Mouse (Mus musculus) neural tube, embryonic 11.5 days (tissue): ENCODE data around the gene 4933428G20Rik. TPM values are rescaled to one million over a fixed set of nuclear protein-coding genes. Genes with fewer than 3 reads are reported as not detected.

Experiments used
- ATAC-seq: fragments of 200-750 bp; cut with Nextera tagmentation; 2 replicates; pipeline ENCODE4 v1.8.0; 2017; ENCODE audit warnings: moderate number of reproducible peaks, mild to moderate bottlenecking, moderate TSS enrichment, moderate library complexity; ENCODE audit not compliant: insufficient read depth, low FRiP score, low TSS enrichment
- DNase-seq: peaks from one replicate; pipeline ENCODE4 v3.0.0-alpha.2; 2015; ENCODE audit warnings: low spot score
- H3K27ac ChIP-seq: fragments of 300-500 bp; sonication (generic); 2 replicates; pipeline ENCODE4 v1.5.1; 2014; ENCODE audit warnings: low read depth, mild to moderate bottlenecking, low read length
- H3K27me3 ChIP-seq: fragments of 300-500 bp; sonication (generic); 2 replicates; pipeline ENCODE4 v1.6.1; 2014; ENCODE audit warnings: mild to moderate bottlenecking, low read length, mixed read lengths; ENCODE audit not compliant: control insufficient read depth, insufficient read depth
- H3K36me3 ChIP-seq: fragments of 300-500 bp; sonication (generic); 2 replicates; pipeline ENCODE4 v1.6.1; 2014; ENCODE audit warnings: mild to moderate bottlenecking, low read length, moderate library complexity, mixed read lengths; ENCODE audit not compliant: control insufficient read depth, insufficient read depth
- H3K4me1 ChIP-seq: fragments of 300-500 bp; sonication (generic); 2 replicates; pipeline ENCODE4 v1.6.1; 2014; ENCODE audit warnings: low read length, mixed read lengths; ENCODE audit not compliant: control insufficient read depth, insufficient read depth
- H3K4me2 ChIP-seq: fragments of 300-500 bp; sonication (generic); 2 replicates; pipeline ENCODE4 v1.6.1; 2014; ENCODE audit warnings: low read depth, mild to moderate bottlenecking, moderate library complexity
- H3K4me3 ChIP-seq: fragments of 300-500 bp; sonication (generic); 2 replicates; pipeline ENCODE4 v1.5.1; 2014; ENCODE audit warnings: low read depth, low read length
- H3K9ac ChIP-seq: fragments of 300-500 bp; sonication (generic); 2 replicates; pipeline ENCODE4 v1.6.1; 2014; ENCODE audit warnings: mild to moderate bottlenecking, low read length
- H3K9me3 ChIP-seq: fragments of 300-500 bp; sonication (generic); 2 replicates; pipeline ENCODE4 v1.6.1; 2016; ENCODE audit warnings: low read length; ENCODE audit not compliant: control insufficient read depth
- WGBS: fragments of 180-500 bp; shearing (Covaris S2); extraction: QIAGEN DNeasy Blood & Tissue Kit; methylation state at CpG from one replicate; pipeline ENCODE4 v1.1.7; 2014; 5-methylcytosine and 5-hydroxymethylcytosine counted together
- polyA plus RNA-seq: library from polyadenylated mRNA; unstranded; fragments of >200 nt; fragmentation: Nextera tagmentation; extraction: Ambion mirVana; gene quantifications from 2 replicates; pipeline ENCODE4 v1.2.1, GENCODE M21; 2014

The 4933428G20Rik gene
- polyA plus RNA-seq, 1 experiment from 2014 or later, result not detected

DNA sequence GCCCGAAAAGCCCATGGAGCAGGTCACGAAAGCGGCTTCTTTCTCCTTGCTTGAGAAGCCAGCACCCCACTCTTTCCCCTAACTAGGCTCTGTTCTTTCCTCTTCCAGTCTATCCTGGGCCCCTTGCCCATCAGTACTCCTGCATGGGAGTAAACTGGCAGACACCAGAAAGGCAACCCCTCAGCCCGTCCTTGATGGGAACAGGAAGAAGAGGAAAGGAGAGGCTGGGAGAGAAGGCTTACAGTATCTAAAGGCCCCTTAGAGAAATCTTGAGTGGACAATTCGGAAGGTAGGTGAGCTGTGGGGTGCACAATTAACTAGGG is 35.1 kb upstream of the 4933428G20Rik start:
- ATAC-seq, result no peak
- Histone ChIP-seq H3K27ac (no peak overlapping the region), H3K9me3 (no peaks in the 10 kb centered on the region), H3K9ac (no peak overlapping the region), H3K27me3 (peaks cover 65% of the 10 kb centered on the region), H3K36me3 (no peaks in the 10 kb centered on the region), H3K4me3 (peak overlapping the region; percentile 17), H3K4me1 (peaks cover 34% of the 10 kb centered on the region), H3K4me2 (no peak overlapping the region)
- WGBS, result 24% methylated on average over 5 of the region's 5 CpGs
- no peak for DNase-seq

DNA sequence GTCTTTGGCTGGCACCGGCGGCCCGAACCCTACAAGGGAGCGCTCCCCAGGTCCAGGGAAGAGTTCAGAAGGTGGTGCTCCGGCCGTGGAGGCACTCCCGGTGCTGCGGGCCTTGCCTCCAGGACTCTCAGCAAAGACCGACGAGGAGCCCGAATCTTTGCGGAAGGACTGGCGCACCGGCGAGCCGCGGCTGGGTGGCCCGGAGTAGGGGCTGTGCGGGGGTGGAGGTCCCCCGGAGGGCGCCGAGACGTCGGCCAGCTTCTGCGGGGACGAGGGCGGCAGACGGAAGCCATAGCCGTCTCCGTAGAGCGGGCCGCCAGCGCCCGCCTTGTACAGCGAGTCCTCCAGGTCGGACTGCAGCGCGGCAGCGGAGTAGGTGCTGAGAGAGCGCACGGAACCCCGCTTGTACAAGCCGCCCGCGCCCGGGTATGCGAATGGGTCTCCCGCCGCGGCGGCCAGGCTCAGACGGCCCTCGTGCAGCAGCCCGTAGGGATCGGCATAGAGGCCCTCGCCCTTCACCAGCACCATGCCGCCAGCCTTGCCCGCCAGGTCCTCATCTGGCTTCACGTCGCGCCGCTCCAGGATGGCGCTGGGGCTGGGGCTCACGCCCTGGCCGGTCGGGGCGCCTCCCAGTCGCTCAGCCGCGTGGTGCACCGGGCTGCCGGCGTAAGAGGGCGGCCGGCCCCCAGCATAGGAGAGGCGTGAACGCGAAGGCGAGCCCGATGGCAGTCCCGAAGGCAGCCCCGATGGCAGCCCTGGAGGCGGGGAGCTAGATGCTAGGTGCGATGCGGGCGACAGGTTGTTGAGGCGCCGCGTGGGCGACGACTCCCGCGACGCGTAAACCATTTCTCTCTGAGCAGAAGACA is 34.5 kb upstream of the 4933428G20Rik start:
- Histone ChIP-seq H3K4me3 (peak overlapping the region; percentile 17), H3K27ac (no peak overlapping the region), H3K4me2 (peak overlapping the region; percentile 29), H3K4me1 (peaks cover 34% of the 10 kb centered on the region), H3K27me3 (peaks cover 65% of the 10 kb centered on the region), H3K9ac (no peak overlapping the region), H3K36me3 (no peaks in the 10 kb centered on the region), H3K9me3 (no peaks in the 10 kb centered on the region)
- DNase-seq (no peak), ATAC-seq (no peak)
- WGBS, result 1% methylated on average over 91 of the region's 95 CpGs

DNA sequence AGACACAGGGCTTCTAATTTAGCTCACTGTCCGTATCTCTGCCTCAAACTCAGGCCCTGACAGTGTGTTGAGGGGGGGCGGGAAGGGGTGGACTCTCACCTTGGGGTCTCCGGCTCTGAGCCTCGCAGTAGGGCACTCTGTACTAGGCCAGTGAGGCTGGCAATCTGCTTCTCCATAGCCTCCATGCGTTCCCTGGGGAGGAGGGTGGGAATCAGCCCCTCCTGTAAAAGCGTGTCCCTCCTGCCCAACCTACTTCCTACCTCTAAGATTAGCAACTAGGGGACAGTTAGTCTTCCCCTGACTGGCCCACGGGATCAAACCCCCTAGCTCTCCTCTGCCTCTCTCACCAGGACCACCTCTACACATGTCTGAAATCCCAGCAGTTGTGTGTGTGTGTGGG is 33.5 kb upstream of the 4933428G20Rik start:
- H3K27ac ChIP-seq, result no peak overlapping the region
- no peak overlapping the region for H3K4me3 ChIP-seq
- no peak overlapping the region for H3K9ac ChIP-seq
- H3K4me1 ChIP-seq, result peaks cover 34% of the 10 kb centered on the region
- H3K4me2 ChIP-seq, result no peak overlapping the region
- no peaks in the 10 kb centered on the region for H3K9me3 ChIP-seq
- no peaks in the 10 kb centered on the region for H3K36me3 ChIP-seq
- 13% methylated on average over 7 of the region's 7 CpGs for WGBS
- H3K27me3 ChIP-seq, result peaks cover 65% of the 10 kb centered on the region
- DNase-seq (no peak), ATAC-seq (no peak)

DNA sequence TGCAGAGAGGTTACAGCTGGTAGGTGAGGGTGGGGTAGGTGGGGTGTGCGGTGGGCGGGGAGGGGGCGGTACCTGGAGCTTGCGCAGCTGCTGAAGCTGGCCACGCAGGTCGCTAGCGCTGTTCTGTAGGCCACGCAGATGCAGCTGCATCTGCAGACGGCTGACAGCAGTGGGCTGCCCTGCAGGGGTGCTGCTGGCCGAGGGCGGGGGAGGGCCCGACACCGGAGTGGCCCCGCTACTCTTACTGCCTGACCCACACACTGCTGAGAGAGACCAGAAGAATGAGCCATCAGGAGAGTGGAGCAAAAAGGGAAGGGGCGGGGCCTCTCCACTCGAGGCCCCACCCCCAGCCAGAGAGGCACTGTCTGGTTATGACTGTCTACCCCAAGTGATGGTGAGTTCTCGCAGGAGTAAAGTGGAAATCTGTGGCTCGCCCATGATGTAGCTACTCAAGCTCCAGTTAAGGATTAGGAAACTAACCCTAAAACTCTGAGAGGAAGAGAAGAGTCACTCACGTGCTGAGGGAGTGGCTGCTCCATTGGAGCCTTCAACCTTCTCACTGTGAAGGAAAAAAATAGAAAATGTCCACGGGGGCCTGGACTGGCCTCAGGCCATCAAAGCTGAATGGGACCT is 32.9 kb upstream of the 4933428G20Rik start:
- peak; percentile 47; the same call in 1 of the 2 replicates for ATAC-seq
- Histone ChIP-seq H3K4me3 (peak overlapping the region; percentile 15), H3K4me1 (peaks cover 34% of the 10 kb centered on the region), H3K27me3 (peaks cover 62% of the 10 kb centered on the region), H3K9me3 (no peaks in the 10 kb centered on the region), H3K27ac (no peak overlapping the region), H3K4me2 (peak overlapping the region; percentile 32), H3K36me3 (no peaks in the 10 kb centered on the region), H3K9ac (no peak overlapping the region)
- no peak for DNase-seq
- 5% methylated on average over 20 of the region's 20 CpGs for WGBS

DNA sequence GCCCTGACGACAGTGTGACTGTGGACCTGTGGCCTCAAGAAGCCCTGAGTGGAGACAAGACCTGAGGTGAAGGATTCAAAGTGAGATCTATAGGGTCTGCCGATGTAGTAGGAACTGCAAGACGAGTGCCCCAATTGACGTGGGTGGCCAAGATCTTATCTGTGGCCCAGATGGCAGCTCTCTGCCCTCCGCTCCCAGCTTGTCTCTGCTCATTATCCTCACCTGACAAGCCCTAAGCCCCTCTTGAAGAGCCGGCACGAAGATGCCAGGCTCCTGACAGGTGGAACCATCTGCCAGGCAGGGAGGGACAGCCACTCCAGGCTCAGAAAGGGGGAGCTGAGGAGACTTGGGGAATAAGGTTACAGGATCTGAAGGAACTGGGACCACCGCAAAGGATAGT is 32.2 kb upstream of the 4933428G20Rik start:
- Histone ChIP-seq H3K9ac (no peak overlapping the region), H3K36me3 (no peaks in the 10 kb centered on the region), H3K4me3 (no peak overlapping the region), H3K27ac (no peak overlapping the region), H3K4me1 (peaks cover 30% of the 10 kb centered on the region), H3K9me3 (no peaks in the 10 kb centered on the region), H3K27me3 (peaks cover 54% of the 10 kb centered on the region), H3K4me2 (peak overlapping the region; percentile 87)
- WGBS, result 30% methylated on average over 8 of the region's 8 CpGs
- no peak for ATAC-seq
- no peak for DNase-seq

DNA sequence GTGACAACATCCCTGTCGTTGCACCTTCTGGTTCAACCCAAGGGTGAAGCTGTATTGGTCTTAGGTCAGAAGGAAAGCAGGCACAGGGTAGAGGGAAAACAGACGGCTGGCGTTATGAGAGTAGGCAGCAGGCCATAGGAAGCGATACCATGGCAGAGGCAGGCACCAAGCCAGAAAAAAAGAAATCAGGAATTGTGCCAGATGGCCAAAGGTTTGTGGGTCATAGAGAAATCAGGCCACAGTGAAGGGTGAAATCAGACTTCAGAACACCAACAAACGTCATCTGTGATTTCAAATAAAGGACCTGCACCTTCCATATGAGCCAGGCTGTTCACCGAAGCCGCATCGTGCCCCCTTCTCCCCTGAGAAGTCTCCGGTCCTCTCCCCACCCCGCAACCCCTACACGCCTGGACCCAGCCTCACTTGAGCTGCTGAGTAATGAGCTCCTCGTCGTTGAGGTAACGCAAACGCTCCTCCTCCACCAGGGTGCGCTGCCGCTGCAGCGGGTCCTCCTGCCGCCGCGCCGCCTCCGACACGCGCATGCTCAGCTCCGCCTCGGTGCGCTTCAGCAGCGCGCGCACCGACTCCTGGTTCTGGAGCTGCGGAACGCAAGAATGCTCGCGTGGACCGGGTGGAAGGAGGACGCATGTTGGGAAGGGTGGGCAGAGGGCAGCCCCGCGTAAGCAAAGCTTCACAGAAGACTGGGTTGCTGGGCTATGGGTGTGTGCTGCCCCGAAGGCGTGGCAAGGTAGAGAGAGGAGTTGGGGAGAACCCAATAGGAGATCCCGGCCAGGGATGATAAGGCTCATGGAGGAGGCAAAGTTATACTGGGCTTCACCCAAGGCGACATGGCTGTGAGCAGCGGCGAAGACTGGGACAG is 31.5 kb upstream of the 4933428G20Rik start:
- peak; percentile 93 for DNase-seq
- Histone ChIP-seq H3K36me3 (no peaks in the 10 kb centered on the region), H3K27me3 (peaks cover 47% of the 10 kb centered on the region), H3K4me1 (peaks cover 25% of the 10 kb centered on the region), H3K9me3 (no peaks in the 10 kb centered on the region), H3K9ac (peak overlapping the region; percentile 39), H3K27ac (no peak overlapping the region), H3K4me3 (peak overlapping the region; percentile 37), H3K4me2 (peak overlapping the region; percentile 87)
- ATAC-seq, result 0 out of 2 replicates have a peak, but pooled peaks have one; percentile 53
- WGBS, result 8% methylated on average over 46 of the region's 46 CpGs

DNA sequence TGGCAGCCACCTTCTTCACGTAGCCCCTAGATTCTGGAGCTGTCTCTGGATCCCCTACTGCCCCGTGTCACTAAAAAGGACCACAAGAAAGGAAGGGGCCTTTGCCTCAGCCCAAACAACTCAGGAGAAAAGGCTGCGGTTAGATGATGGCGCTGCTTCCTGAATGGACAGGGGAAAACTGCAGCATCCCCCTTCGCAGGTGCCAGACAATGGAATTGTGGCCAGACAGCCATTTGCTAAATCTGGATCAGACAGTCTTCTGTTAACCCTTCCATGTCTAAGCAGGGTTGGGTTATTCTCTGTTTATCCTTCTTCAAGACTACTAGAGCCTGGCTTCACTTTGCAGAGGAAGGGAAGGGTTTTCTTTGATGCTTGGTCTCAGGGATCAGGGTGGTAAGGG is 30.8 kb upstream of the 4933428G20Rik start:
- no peak for ATAC-seq
- Histone ChIP-seq H3K27me3 (peaks cover 41% of the 10 kb centered on the region), H3K27ac (no peak overlapping the region), H3K9ac (no peak overlapping the region), H3K36me3 (no peaks in the 10 kb centered on the region), H3K4me2 (no peak overlapping the region), H3K4me3 (no peak overlapping the region), H3K9me3 (no peaks in the 10 kb centered on the region), H3K4me1 (peaks cover 25% of the 10 kb centered on the region)
- WGBS, result 56% methylated on average over 5 of the region's 5 CpGs
- no peak for DNase-seq

DNA sequence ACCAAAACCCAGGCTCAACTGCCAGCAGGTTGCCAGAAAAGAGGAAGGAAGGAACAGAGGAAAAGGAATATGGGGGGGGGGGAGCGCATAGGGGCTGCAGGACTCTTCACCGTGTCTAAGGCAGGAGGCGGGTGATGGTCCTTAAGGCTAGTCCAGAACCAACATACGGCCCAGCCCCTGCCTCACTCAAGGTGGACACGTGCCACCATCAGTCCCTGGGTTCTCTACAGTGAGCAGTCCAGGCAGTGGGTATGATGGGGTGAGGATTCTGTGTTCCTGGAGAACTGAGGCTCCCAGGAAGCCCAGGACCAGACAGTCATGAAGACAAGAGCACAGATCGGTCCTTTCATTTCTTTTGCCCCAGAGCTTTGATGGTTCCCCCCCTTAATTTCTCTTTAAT is 29.9 kb upstream of the 4933428G20Rik start:
- 93% methylated on average over 6 of the region's 6 CpGs for WGBS
- Histone ChIP-seq H3K27me3 (peaks cover 32% of the 10 kb centered on the region), H3K9me3 (no peaks in the 10 kb centered on the region), H3K9ac (no peak overlapping the region), H3K36me3 (no peaks in the 10 kb centered on the region), H3K4me3 (no peak overlapping the region), H3K27ac (no peak overlapping the region), H3K4me1 (peaks cover 25% of the 10 kb centered on the region), H3K4me2 (no peak overlapping the region)
- ATAC-seq, result no peak
- no peak for DNase-seq
